Mouse (Mus musculus) gastrocnemius, postnatal 36 days (tissue): ENCODE measurements around the gene Itpr3. TPM values are rescaled to one million over a fixed set of nuclear protein-coding genes. Genes with fewer than 3 reads are reported as not detected.

Source experiments
- DNase-seq, 2 experiments: peaks; one replicate each; pipeline ENCODE4 v3.0.0; 2022
- intact Hi-C: fragments of 180-260 bp; cut with DNase I; formaldehyde crosslinking; loops from one replicate; pipeline ENCODE4 v1.15.1; 2025
- total RNA-seq, 2 experiments: library from RNA; stranded (reverse); gene quantifications; 2 replicates each; pipeline ENCODE4 v1.2.3; 2021

Gene Itpr3
- total RNA-seq, 2 experiments from 2014 or later, result 1.8 to 2.2 TPM

- peak; percentile 97 for DNase-seq
- intact Hi-C loops, result loop anchor here (2.0 kb wide), 1 partner anchor 53 kb away; no protein-coding TSS in a partner anchor
Measured at GRCm38 (mm10) chr17:27133551-27134141, 76.5 kb downstream of the Itpr3 start, which contains the start of gene Uqcc2. Uqcc2 (minus strand) TSS chr17:27133916.

DNA sequence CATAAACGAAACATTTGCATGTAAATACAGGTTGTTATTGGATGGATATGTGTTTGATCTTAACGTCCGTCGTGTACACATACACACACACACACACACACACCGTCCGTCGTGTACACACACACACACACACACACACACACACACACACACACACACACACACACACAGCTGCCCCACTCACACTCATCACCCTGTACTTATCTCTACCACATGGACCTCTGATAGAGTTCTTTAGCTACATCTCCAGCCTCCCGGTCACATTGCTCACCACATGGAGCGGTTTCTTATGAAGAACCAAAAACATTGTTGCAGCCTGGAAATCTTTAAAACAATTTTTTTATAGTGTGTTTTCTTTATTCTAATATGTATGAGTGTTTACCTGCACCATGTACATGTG is 77.1 kb downstream of the Itpr3 start:
- intact Hi-C loops, result loop anchor here (2.0 kb wide), 1 partner anchor 53 kb away; no protein-coding TSS in a partner anchor
- DNase-seq, result no peak

GRCm38 (mm10) chr17:27134715-27135114 is 77.6 kb downstream of the Itpr3 start:
- DNase-seq, result no peak
- intact Hi-C loops, result loop anchor here (2.0 kb wide), 1 partner anchor 52 kb away; no protein-coding TSS in a partner anchor

GRCm38 (mm10) chr17:27138396-27138795 is 81.3 kb downstream of the Itpr3 start:
- DNase-seq, result peak in 1 of 2 experiments; percentile 44
- intact Hi-C loops, result no loop called here

DNA sequence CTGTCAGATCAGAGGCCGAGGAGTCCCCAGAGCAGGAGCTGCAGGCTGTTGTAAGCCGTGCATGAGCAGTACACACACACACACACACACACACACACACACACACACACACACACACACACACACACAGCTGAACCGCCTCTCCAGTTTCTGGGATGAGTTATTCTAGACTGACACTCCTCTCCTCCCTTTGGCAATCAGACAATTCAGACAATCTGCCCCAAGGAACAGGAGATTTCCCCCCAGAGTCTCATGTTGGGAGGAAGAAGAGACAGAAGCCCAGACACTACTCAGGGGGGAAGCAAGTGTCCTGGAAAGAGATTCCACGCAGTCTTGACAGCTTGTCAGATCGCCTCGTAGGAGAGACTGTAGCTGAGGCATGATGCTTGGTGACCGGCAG is 82.2 kb downstream of the Itpr3 start:
- intact Hi-C loops, result no loop called here
- no peak for DNase-seq

DNA sequence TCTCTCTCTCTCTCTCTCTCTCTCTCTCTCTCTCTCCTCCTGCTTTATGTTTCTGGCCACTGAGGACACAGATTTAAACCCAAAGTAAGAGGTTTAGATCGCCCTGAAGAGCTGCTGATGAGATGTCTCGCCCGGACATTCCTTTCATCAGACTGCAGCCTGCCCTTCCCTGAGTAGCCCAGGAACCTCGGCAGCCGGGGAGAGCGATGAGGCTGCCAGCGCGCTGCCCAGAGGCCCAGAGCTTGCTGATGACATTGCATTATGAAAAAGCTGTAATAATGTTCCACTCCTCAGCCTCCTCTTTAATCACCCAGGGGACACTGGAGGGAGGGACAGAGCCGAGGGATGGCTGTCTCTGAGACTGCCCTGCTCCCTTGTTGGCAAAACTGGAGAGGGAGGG is 83.2 kb downstream of the Itpr3 start:
- intact Hi-C loops, result no loop called here
- DNase-seq, result no peak

DNA sequence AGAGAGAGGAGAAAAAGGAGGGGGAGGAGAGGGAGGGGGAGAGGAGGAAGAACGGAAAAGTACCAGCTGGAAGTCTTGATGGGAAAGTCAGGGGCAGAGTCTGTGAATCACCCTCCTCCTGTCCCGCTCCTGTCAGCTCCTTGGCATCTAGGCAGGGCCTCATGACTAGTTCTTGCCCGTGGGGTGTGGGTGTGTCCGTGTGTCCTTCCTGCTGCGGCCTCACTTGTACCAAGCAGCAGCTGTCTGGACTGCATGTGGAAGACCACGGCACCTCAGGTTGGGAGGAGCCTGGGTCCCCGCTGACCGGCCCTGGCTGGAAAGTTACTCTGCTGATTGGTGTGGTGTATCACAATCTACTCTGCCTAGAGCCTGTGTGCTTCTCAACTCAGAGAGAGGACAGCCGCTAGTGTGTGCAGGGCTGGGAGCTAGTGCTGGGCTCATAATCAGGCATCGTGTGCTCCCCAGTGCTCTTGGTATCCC is 84.9 kb downstream of the Itpr3 start:
- peak; percentile 58 to 59 for DNase-seq
- intact Hi-C loops, result no loop called here

DNA sequence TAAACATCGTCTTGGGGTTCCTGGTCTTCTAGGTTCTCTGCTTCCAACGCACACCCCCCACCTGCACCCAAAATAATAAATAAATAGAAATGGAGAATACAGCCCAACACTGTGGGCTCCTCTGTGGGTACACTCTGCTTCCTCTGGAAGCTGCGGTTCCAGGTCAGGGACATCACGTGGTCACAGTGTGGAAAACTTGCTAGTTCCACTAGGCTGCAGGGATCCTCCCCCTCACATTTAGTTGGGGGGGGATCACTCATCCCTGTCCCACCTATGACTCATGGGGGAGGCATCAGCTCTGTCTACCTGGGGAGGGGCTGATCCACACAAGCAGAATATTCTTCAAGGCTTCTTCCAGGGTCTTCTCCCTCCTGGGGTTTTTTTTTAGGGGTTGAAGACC is 87.0 kb downstream of the Itpr3 start:
- no peak for DNase-seq
- intact Hi-C loops, result no loop called here

GRCm38 (mm10) chr17:27146323-27146923 is 89.3 kb downstream of the Itpr3 start:
- no peak for DNase-seq
- intact Hi-C loops, result no loop called here

- no peak for DNase-seq
- intact Hi-C loops, result no loop called here
Measured at GRCm38 (mm10) chr17:27150871-27151270, 93.8 kb downstream of the Itpr3 start.

DNA sequence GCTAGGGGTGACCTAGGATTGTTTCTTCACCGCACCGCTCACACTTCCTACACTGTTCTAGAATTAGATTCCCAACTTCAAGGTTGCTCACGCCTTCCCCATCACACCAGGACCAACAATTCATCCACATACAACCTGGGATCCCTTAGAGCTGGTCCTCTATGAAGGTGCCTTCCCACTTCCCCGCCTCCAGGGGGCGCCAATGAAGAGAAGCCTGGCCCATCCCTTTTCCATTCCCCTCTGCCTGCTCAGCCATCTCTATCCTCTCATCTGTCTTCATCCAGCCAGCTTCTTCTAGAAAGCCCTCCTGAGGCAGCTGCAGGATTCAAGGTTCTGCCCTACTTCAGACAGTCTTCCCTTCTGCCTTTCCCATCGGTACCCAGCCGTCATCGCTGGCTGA is 94.3 kb downstream of the Itpr3 start:
- DNase-seq, result no peak
- intact Hi-C loops, result no loop called here

GRCm38 (mm10) chr17:27152976-27153723 is 96.0 kb downstream of the Itpr3 start:
- intact Hi-C loops, result no loop called here
- DNase-seq, result no peak

DNA sequence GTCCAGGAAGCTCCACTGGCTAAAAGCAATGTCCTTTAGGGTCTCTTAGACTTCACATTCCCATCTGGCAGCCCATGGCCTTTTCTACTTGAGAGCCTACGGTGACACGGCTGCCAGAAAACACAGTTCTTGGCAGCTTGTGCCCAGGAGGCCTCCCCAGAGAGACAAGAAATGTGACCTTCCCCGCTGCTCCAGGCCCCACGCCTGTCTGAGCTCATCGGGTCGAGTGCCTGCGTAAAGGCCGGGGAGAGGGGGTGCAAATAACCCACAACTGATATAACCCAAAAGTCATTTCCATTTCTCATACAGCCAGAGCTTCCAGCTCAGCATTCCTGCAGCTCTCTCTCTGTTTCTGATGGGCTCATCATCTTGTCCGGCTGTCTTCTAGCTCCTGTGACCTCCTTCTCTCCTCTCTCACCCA is 96.7 kb downstream of the Itpr3 start:
- intact Hi-C loops, result no loop called here
- DNase-seq, result peak; percentile 71 to 76

- peak; percentile 65 for DNase-seq
- intact Hi-C loops, result no loop called here
Measured at GRCm38 (mm10) chr17:27154256-27154655, 97.2 kb downstream of the Itpr3 start.

GRCm38 (mm10) chr17:27154881-27155280 is 97.8 kb downstream of the Itpr3 start:
- intact Hi-C loops, result no loop called here
- no peak for DNase-seq

DNA sequence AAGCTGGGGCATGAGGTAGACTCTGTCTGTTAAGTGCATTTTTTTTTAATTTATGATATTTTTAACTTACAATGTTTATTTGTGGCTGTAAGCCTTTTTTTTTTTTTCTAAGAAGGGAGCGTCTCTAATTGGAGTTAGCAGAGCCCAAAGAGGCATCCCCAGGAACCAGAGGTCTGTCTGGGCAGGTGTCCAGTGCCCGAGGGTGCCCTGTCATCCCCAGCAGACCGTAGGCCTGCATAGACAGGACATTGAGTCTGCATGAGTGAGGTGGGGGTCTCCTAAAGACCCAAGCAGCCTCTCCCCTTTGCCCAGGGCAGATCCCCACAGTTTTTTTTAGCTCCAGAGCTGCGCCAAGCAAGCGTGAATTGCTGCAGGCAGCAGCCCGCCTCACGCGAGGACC is 98.6 kb downstream of the Itpr3 start:
- DNase-seq, result no peak
- intact Hi-C loops, result no loop called here

DNA sequence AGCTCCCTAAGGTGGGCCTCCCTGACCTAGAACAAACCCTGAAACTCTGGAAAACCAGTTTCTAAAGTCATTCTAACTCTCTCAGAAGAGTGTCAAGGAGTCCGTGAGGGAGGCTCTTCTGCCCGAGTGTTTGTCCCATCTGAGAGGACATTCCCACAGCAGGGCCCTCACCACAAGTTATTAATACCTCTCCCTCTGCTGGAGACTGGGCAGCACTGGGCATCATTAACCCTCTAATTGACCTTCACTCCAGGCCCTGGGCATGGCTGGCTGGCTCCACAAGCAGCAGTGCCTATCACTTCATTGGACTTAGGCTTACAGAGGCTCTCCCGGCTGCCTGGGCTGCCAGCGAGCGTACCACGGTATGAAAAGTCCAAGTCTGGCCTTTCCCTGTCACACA is 101.3 kb downstream of the Itpr3 start:
- intact Hi-C loops, result no loop called here
- no peak for DNase-seq

DNA sequence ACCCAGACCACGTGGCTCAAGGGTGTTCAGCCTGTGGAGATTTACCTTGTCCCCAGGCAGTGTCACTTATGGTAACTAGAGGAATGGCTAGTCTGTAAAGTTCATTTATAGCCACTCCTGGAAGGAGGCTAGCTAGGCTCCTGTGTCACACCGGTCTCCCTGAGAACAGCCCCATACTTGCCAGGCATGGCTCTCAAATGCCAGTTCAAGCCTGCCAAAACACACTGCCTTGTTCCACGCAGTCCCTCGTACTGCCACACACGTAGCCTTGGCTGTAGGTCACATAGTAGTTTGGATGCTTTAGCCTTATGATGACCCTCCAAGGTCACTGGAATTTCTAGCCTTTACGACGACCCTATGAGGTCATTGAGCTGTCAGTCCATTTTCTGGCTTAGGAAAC is 102.1 kb downstream of the Itpr3 start:
- intact Hi-C loops, result no loop called here
- peak; percentile 44 to 64 for DNase-seq

DNA sequence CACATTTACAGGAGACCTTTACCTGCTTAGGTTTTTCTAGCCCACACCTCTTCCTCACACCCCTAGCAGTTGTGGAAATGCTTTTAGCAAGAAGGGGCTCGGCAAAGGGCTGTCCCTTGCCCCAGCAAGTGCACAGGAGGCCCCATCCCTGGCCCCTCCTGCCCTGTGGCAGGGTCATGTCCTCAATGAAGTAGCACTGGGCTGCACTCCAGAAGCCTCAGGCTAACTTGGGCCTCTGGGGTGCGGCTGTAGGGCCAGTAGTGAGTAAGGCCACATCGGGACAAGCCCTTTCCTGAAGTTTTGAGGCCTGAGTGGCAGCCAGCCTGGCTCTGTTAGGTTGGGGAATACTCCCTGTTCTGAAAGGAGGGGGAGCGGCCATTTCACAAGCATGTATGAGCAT is 103.8 kb downstream of the Itpr3 start:
- DNase-seq, result peak; percentile 58 to 81
- intact Hi-C loops, result no loop called here

GRCm38 (mm10) chr17:27165054-27165773 is 108.1 kb downstream of the Itpr3 start:
- DNase-seq, result peak in 1 of 2 experiments; percentile 43
- intact Hi-C loops, result no loop called here

DNA sequence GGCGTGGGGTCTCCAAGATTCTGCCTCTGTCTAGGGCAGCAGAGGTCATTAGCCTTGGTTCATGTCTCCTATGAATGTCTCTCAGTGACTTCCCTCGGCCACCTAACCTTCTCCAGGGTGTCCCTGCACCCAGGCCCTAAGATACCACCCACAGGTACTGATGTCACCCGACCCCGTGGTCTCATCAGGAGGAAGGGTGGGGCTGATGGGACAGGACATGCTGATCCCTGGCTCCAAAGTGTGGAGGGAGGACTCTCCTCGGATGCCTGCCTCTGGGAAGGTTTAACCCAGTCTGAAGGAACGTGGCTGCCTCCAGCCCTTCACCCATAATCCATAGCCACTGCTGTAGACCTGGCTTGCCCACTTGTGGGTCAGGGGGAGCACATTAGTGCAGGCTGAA is 109.8 kb downstream of the Itpr3 start:
- peak in 1 of 2 experiments; percentile 74 for DNase-seq
- intact Hi-C loops, result no loop called here
